Mouse (Mus musculus) mouse trophoblast stem cell (cell line): Measurements from ENCODE around the gene Emb.
"Not testable (repeated sequence)": the region's sequence is repeated elsewhere in the genome, so short reads cannot be mapped to it uniquely, and the experiment has no call there.

Experiments used
- in situ Hi-C, 2 experiments: fragments of 300-500 bp; cut with MseI, MboI; formaldehyde crosslinking; loops; 2 replicates in 1 of 2; 3 replicates in 1 of 2; pipeline ENCODE4 v1.15.1; 2025

Gene Emb

DNA sequence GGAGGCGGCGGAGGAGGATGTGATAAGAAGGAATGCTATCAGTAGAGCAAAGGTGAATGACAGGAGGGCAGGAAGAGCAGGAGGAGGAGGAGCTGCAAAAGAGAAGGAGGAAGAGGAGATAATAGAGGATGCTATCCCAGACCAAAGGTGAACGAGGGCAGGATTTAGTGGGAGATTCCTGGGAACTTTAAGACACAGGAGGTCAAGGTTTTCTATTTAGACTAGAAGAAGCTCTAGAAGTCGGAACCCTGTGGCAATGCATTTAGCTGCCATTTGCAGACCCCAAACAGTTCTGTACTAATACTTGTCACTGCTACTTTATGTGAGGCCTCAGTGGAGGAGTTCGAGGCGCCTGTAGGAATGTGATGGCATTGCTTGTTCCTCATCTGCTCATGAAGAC is at the start of gene Emb:
Gene Emb (plus strand): TSS at position 301 of the 400 bp plus-strand sequence.
- in situ Hi-C loops = no loop called here

- in situ Hi-C loops = no loop called here
Observed at GRCm38 (mm10) chr13:117163906-117164305, 44.4 kb upstream of the Emb start.

DNA sequence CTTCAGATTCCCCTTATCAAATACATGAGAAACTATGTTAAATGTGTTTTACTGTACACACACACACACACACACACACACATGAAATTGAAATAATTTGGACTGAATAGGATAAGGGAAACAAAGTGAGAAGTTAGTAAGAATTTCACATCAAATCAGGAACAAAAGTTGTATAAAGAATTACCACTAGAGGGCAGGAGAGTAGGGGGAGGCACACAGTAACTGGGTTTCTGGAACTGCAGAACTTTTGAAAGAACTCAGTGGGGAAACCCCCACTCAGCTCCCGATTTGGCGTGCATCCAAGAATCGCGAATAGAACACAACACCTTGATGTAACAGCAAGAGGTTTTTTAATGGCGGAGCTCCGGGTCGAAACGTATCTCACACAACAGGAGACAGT is 43.3 kb upstream of the Emb start:
- in situ Hi-C loops = no loop called here

- in situ Hi-C loops = not testable (repeated sequence)
Observed at GRCm38 (mm10) chr13:117180912-117181311, 27.4 kb upstream of the Emb start.

- in situ Hi-C loops = no loop called here
Observed at GRCm38 (mm10) chr13:117183288-117183687, 25.0 kb upstream of the Emb start.

- in situ Hi-C loops = no loop called here
Observed at GRCm38 (mm10) chr13:117185329-117185728, 23.0 kb upstream of the Emb start.

GRCm38 (mm10) chr13:117192161-117192560 is 16.2 kb upstream of the Emb start:
- in situ Hi-C loops = no loop called here

DNA sequence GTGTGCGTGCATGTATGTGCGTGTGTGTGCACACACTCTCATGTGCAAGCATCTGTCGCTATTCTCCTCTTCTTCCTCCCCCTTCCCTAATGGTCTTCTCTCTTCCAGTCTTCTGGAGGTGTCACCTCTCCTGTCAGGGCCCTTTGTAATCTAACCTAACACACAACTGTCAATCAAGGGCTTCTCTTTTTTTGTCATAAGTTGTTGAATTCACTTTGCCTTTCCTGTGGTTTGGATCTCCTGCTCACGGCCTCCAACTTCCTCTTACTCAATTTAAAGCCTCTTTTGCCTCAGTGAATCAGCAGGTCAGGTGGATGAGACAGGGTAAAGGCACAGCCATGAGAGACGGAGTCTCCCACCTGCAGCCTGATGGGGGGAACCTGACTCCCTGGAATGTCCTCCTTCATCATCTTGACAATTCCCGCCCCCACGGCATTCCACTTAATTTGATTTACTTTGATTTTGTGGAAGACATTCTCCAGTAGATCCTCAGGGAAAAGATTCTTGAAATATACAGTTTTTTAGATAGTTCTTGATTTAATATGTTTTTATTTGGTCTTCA is 14.8 kb upstream of the Emb start:
- in situ Hi-C loops = no loop called here

- in situ Hi-C loops = no loop called here
Observed at GRCm38 (mm10) chr13:117195569-117196495, 12.5 kb upstream of the Emb start.

GRCm38 (mm10) chr13:117197666-117198065 is 10.7 kb upstream of the Emb start:
- in situ Hi-C loops = no loop called here

DNA sequence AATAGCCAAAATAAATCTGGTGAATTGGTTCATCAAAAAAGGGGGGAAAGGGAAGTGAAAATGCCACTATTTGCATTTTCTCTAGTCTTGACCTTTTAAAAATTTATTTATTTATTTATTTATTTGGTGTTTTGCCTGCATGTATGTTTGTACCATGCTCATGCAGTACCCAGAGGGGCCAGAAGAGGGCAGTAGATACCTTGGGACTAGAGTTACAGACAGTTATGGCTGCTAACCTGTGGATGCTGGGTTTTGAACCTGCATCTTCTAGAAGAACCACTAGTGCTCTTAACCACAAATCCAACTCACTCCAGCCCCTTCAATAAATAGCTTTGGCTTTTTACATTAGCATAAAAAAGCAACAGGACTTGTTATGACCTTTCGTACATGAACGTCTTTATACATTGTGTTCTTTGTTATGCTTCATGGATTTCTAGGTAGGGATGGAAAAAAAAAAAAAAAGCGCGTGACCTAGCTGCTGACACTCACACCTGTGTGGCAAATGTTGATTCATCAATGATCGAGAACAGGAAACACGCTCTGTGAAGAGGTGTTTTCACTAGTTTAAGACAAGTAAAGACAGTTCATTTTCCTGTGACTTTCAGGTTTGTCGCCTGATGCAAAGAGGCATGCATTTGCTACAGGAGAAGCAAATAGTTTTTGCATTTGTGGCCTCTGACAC is 9.8 kb upstream of the Emb start:
- in situ Hi-C loops = no loop called here

- in situ Hi-C loops = loop anchor here (5.0 kb wide), 1 partner anchor 84 kb away; no protein-coding TSS in a partner anchor
Observed at GRCm38 (mm10) chr13:117202755-117203471, 5.4 kb upstream of the Emb start.

GRCm38 (mm10) chr13:117204685-117205084 is 3.7 kb upstream of the Emb start:
- in situ Hi-C loops = loop anchor here (5.0 kb wide), 1 partner anchor 83 kb away; no protein-coding TSS in a partner anchor

DNA sequence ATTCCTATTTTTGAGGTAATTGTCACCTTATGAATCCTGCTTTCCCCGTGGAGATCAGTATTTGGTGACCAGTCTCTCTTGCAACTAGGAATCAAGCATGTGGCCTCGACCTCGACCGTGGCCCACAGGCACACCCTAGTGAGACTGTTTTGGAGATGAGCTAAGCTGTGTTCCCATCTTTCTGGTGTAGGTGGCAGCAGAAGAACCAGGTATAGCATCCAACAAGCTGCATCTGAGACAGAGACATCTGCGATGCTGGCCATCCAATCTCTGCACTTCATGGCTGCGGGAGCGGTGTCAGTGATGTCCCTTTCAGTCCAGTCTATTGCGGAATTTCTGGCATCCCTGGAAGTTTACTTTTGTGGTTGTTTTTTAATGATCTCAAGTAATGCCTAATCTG is 2.3 kb upstream of the Emb start:
- in situ Hi-C loops = no loop called here

DNA sequence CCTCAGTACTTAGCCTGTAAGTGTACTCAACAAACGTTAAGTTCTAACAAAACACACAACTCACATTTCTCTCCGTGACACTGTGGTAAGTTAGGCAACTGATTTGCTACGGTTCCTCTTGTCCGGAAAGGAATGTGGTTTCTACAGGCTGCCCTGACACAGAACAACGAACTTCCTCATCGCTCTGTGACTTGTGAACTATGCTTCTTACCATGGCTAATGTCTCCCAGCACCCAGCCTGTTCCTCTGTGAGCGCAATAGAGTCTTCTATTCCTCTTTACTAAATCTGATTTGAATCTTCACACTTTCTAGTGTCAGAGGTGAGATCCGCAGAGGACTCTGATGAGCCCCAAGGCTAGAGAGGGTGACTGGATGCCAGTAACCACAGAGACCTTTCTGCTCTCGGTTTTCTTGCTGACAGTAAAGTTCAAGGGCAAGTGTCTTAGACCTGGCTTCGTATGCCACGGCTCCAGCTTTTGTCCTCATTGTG is 3.1 kb downstream of the Emb start:
- in situ Hi-C loops = no loop called here

DNA sequence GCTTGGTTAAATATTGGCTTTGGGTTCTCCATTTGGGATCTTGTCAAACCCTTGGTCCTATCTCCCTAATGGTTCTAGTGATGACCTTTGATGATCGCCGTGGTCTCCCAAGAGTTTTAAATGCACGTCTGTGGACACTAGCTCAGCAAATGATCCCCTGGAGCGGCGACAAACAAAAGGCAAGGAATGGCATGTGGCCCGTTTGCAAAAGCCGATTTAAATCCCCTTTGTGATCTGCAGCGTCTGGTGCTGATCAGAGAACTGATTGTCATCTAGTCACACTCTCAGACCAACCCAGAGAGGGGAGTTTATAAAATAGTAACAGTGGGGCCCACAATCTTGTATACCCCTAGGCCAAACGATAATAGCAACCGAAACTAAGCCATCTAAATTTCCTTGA is 7.1 kb downstream of the Emb start:
- in situ Hi-C loops = no loop called here

- in situ Hi-C loops = no loop called here
Observed at GRCm38 (mm10) chr13:117216126-117216525, 7.8 kb downstream of the Emb start.

DNA sequence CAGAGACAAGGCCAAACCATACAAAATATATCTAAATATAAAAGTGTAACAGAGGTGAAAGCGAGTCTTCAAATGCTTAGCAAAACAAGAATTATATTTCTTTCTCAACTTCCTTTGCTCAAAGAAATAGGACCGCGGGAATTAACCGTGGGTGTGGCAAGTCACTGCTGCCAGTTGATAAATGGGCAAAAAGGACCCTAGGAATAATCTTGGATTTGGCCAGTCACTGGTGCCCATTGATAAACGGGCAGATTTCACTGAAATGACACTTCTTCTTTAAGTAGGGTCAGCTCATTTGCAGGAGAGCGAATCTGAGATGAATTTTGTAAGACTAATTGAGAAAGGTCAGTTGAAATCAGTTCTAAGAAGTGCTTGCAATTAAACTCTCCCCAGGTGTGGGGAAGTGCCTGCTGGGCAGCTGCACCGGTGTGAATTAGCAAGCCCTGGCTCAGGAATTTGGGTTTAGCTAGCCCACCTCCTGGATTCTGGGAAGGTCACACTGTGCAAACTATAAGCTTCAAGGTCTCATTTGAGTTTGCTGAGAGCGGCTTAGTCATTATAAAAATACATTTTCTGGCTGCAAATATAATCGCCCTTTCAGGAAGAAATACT is 8.5 kb downstream of the Emb start:
- in situ Hi-C loops = no loop called here

DNA sequence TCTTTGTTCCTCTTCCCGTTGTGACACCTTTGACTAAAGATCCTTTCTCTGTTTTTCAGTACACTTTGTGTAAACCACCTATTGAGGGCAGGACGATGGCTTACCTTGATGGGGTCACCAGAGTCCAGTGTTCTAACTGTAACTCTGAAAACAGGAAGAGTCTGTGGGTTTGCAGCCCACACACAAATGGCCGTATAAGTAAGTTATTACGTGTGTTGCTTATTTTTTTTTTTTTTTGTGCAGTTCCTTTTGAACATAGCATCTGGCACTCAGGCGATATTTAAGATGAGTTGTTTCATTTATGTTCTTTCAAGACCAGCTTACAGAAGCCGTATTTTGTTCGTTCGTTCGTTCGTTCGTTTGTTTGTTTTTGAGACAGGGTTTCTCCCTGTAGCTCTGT is 9.3 kb downstream of the Emb start:
- in situ Hi-C loops = no loop called here

GRCm38 (mm10) chr13:117218092-117218491 is 9.8 kb downstream of the Emb start:
- in situ Hi-C loops = no loop called here

GRCm38 (mm10) chr13:117219871-117220500 is 11.7 kb downstream of the Emb start:
- in situ Hi-C loops = no loop called here
